Mouse (Mus musculus): Measurements from ENCODE around the gene Rprd1b. TPM values are rescaled to one million over a fixed set of nuclear protein-coding genes. Genes with fewer than 3 reads are reported as not detected.

Gene Rprd1b
- 10 to 100 TPM; 25.0 to 39.9 TPM for total RNA-seq (2021)
- long read RNA-seq, experiment 1, full-length matches to known transcripts, result 14 of 44 reads
- long read RNA-seq, experiment 1, partial matches to known transcripts, result 26 of 44 reads
- long read RNA-seq, experiment 1, other reads (novel, unspliced or antisense), result 4 of 44 reads
- long read RNA-seq, experiment 2, full-length matches to known transcripts, result 5 of 14 reads
- long read RNA-seq, experiment 2, partial matches to known transcripts, result 0 of 14 reads
- long read RNA-seq, experiment 2, other reads (novel, unspliced or antisense), result 9 of 14 reads

DNA sequence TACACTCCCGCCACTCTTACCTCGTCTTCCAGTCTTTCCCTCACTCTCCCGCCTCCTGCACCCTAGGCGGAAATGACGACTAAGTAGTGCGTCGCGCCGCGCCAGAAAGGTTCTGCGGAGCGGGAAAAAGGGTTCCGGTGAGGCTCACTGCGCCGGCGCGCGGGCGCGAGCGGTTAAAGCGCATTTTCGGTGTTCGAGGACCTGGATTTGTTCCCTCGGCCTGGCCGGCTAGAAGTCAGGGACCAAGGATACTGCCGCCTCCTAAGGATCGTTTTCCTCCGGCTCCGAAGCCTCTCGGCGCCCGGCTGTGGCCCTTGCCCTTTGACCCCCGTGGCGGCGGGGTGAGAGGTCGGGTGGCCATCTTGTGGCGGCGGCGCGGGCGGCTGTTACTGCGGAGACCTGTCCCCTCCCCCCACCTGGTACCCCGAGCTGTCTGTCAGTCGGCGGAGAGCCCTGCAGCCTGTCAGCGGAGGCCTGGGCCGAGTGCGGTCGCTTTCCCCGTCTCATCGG, at the start of gene Rprd1b, which contains the start of gene Tti1:
Gene Rprd1b, plus strand, starts transcription at position 144 of the 510 bp plus-strand sequence.
Gene Tti1, minus strand, starts transcription at position 80 of the 510 bp plus-strand sequence.
- DNase-seq, result peak; percentile 97

DNA sequence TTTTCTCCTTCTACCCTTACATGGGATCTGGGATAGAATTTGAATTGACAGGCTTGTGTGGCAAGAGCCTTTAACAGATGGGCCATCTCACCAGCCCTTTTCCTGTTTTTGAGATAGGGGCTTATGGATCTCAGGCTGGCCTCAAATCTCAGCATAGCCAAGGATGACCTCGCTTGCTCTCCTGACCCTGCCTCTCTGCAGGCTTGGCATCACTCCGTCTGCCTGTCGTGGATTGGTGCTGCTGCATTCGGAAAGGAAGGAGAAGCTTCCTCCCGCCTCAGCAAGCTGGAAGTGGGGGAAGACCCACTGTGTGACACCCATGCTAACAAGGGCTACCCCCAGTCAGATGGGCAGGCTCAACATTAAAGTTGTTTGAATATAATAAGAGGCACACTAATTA, 49.1 kb upstream of the Rprd1b start:
- DNase-seq, result no peak

GRCm38 (mm10) chr2:157982727-157983126, 45.6 kb upstream of the Rprd1b start:
- DNase-seq, result no peak

- DNase-seq, result no peak
Observed at GRCm38 (mm10) chr2:157983276-157983675, 45.0 kb upstream of the Rprd1b start.

- no peak for DNase-seq
Observed at GRCm38 (mm10) chr2:157985611-157986010, 42.7 kb upstream of the Rprd1b start.

GRCm38 (mm10) chr2:157986235-157986634, 42.1 kb upstream of the Rprd1b start:
- DNase-seq, result no peak

GRCm38 (mm10) chr2:157988416-157989190, 39.7 kb upstream of the Rprd1b start:
- no peak for DNase-seq

- DNase-seq, result peak; percentile 16
Observed at GRCm38 (mm10) chr2:157989946-157990345, 38.4 kb upstream of the Rprd1b start.

- DNase-seq, result no peak
Observed at GRCm38 (mm10) chr2:157991026-157991425, 37.3 kb upstream of the Rprd1b start.

GRCm38 (mm10) chr2:157992501-157992900, 35.8 kb upstream of the Rprd1b start:
- DNase-seq, result no peak

DNA sequence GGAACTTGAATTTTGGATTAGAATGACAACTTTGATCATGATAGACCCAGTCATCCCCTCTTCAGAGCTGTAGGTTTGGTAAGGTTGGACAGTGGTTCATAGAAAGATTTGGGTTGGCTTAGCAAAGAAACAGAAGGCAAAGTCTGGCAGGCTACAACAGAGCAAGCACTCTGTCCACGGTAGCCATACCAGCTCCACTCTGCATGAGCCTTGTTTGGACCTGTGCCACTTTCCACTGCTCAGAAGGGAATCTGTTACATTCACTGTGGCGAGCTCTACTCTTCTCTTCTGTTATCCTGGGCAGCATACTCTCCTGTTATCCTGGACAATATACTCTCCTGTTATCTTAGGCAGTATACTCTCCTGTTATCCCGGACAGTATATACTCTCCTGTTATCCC, 29.5 kb upstream of the Rprd1b start:
- no peak for DNase-seq

DNA sequence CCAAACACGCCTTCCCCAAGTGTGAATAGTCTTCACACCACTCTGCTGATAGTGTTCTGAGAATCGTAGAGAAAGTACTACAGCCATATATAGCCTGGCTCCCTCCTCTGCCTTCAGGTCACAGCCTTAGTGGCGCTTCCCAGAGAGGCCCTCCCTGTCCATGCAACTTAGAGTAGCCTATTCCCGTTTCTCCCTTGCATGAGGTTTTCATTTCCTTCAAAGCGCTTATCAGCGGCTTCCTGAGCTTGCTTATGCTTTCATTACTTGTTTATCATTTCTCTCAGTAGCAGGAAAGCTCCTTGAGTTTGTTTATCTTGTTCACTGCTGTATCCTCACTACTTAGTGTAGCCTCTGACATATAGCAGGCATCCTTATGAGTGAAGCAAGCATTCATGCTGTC, 23.7 kb upstream of the Rprd1b start:
- no peak for DNase-seq

- DNase-seq, result no peak
Observed at GRCm38 (mm10) chr2:158005641-158006040, 22.7 kb upstream of the Rprd1b start.

DNA sequence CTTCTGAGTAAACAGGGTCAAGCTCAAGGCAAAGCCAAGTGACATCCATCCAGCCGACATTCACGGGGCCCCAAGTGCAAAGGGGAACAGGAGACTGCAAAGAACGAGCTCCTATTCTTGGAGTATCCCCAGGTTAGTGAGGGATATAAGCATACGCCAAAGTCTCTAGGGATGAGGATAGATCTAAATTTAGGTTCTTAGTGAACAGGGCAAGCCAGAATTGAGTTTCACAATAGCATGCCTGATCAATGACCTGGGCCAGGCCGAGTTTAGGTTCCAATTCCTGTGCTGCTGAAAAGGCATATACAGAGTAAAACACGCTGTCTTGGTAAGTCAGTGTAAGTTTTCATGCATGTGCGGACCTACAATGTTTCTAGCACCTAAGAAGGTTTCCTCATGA, 18.9 kb upstream of the Rprd1b start:
- no peak for DNase-seq

DNA sequence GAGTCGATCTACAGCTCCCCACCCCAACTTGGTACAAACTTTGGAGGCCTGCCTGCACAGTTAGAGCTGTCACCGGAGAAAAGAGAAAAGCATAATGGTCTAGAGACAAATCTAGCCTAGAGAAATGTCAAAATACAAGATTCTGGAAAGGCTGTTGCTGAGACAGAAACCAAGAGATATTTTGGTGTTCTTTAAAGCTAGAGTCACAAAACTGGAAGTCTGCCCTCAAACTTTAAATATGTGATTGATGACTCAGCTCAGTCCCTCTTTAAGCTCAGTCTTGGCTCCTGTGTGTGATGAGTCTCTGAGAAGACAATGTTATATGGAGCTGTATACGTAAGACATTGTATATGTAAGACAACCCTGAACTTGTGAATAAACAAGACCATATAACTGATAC, 15.7 kb upstream of the Rprd1b start:
- DNase-seq, result no peak

DNA sequence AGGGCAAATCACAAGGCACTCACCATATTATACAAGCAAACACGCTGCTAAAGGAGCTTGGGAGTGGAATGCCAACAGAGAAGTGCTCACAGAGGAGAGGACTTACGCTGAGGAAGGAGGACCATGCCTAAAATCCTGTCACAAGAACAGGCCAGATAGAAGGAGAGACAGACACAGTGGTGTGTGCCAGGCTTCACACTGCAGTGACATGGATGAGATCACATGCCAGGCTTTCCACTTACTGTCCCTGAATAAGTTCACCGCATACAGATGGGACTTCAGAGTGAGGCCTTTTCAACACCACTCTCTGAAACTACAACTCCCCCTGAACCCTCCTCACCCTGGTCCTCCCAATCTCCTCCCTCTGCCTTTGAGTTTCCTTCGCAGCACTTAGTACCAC, 11.0 kb upstream of the Rprd1b start:
- peak; percentile 4 for DNase-seq

DNA sequence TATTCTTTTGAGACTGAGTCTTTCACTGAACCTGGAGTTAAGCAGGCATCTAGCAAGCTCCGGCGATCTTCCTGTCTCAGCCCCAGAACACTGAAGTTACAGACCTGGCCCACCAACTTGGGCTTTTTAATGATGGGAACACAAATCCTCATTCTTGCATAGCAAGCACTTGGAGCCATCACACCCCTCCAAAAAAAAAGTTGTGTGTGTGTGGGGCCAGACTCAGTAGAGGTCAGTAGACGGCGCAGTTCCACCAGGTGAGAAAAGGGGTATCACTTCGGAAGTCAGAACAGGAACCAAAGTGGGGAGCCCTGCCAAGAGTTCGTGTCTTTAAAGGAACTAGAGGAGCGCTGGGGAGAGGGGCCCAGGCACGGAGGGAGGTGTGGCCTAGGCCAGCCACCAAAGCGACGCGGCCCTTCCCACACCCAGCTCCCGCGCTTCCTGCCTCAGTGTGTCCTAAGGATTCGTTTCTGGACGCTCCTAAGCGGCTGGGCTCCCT, 393 bp upstream of the Rprd1b start:
- DNase-seq, result no peak

- no peak for DNase-seq
Observed at GRCm38 (mm10) chr2:158030007-158030406, 1.7 kb downstream of the Rprd1b start.

DNA sequence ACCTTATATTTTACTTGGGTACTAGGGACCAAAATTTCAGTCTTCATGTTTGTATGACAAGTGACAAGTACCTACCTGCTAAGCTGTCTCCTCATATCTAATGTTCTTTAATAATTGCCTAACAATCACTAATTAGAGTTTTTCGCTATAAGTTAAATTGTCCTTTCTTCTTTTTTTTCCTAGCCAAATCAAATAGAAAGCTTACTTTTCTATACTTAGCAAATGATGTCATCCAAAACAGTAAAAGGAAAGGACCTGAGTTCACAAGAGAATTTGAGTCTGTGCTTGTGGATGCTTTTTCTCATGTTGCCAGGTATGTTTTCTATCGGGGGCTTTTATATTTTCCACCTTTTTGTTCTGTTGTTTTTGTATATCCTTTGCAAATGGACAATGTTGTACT, 7.5 kb downstream of the Rprd1b start:
- DNase-seq, result no peak

DNA sequence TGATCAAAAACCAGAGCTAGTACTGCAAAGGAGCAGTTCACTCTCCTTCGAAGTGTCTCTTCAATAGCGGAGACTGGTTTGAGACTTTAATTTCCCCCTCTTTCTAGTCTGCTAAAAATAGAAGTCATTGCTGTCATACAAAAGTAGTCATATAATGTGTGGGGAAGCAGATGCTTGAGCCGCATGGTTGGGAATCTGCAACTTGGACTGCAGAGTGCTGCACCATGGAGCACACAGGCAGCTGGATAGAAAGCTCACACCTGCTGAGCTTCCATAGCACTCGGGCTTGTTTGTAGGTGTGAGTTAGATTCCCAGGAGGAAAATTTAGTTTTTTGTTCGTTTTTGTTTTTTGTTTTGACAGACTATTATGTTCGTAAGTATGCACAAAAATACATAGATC, 8.1 kb downstream of the Rprd1b start:
- no peak for DNase-seq

DNA sequence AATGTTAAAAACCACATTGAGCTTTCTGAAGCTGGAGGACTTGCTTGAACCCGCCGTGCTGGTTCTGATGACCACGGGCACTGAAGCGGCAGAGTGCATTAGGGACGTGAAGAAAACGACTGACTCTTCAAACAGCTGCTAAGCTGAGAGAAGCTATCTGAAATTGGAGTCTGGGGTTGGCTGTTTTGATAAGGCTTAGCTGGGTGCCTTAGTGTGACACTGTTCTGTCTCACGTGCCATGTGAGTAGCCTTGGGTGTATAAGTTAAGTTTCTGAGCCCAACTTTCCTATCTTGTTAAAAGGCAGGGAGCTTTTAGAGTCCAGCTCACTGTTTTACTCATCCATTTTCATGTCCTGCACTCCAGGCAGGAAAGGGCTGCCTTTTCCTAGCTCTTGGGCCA, 8.7 kb downstream of the Rprd1b start:
- DNase-seq, result no peak

GRCm38 (mm10) chr2:158037571-158037970, 9.3 kb downstream of the Rprd1b start:
- no peak for DNase-seq

GRCm38 (mm10) chr2:158039662-158040061, 11.4 kb downstream of the Rprd1b start:
- DNase-seq, result no peak
